Mouse (Mus musculus) telencephalon, adult 2 months (tissue): ENCODE measurements at regions not wholly inside any gene's neighbourhood (a gene's known extent, or its start where the extent isn't known, plus 50 kb on each side); places are given as distances from the start of the nearest gene placed in this dataset.

ENCODE experiments used
- DNase-seq: peaks from one replicate; pipeline ENCODE4 v3.0.0-alpha.2; 2011; ENCODE audit warnings: low read depth, low spot score

DNA sequence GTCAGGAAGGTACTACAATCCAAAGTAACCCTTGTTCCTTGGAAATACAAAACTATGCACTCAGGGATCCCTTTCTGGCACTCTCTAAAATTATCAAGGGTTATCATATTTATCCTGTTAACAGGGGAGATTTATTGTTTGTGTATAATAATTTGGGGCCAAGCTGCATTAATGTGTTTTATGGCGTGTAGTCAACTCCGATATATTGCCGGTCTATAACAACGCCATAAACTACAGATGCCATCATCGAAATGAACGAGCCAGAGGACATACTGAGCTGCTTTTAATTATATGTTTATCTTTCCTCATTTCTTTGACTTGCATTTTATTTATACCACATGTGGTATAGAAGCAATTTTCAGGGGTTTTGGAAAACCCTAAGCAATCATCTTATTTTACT, 147.2 kb downstream of the Nr2f2 start:
- no peak for DNase-seq

DNA sequence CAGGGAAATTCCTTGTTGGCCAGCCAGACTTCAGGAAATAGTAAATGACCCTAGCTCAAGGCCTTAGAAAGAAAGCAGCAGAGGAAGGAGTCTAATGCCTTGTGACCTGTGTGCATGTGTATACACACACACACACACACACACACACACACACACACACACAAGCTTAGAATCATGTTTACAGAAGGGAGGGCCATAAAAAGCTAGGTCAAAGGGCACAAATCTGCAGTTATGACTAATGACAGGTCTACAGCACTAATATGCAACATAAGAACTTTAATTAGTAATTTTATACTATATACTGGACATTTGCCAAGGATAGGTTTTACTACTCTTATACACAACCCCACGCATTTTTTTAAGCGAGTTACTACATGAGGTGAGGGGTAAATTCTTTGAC, 149.4 kb downstream of the Nr2f2 start:
- DNase-seq: no peak

DNA sequence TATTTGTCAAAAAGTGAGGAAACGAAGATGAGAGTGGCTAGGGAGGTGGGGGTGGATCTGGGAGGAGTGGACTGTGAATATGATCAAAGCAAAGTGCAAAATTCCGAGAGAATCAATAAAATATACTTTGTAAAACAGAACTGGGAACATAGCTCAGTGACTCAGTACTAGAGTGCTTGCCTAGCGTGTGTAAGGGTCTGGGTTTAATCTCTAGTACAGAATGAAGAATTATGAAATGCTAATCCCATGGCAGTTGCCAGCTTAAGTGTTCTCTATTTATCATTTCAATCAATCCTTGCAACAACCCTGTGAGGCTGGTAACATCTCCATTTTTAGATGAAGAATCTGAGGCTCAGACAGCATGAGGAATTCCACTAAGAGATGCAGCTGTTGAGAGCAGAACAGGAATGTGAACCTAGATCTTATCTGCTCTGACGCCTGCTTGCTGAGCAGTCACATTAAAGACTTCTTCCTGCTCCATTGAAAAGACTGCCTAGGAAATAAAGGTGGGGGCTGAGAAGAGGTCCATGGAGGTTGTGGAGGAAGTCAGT, 152.5 kb downstream of the Nr2f2 start:
- no peak for DNase-seq

DNA sequence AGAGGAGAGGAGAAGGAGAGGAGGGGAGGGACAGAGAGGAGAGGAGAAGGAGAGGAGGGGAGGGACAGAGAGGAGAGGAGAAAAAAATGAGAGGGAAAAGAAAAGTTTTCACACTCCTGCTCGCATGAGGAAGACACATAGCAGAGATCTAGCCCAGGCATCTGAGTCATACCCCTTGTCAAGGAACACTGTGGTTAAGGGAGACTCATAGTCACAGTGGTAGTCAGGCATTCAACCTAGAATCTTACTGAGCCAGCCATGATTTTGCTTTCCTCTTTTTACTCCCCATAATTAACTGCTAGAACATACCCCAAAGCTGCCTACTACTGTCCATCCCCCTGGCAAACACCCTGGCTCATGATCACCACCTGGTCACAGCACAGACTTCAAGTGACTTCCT, 160.6 kb downstream of the Nr2f2 start:
- DNase-seq: peak; percentile 0

DNA sequence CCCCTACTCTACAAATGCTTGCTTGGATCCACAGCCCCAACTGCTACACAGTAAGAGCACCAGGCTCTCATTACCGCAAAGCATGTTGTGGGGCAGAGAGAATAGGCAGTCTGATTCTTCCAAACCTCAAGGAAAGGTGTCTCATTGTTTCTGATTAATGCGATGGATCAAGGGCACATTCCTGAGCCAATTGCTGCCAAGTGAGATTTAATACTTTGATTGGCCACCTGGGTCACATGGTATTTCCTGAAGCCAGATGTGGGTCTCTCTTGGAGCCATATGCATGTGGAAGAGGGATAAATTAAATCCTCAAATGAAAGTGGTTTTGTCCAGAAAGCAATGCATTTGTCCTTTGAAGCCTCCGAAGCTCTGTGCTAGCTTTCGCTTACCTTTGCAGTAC, 166.3 kb downstream of the Nr2f2 start:
- DNase-seq: no peak

DNA sequence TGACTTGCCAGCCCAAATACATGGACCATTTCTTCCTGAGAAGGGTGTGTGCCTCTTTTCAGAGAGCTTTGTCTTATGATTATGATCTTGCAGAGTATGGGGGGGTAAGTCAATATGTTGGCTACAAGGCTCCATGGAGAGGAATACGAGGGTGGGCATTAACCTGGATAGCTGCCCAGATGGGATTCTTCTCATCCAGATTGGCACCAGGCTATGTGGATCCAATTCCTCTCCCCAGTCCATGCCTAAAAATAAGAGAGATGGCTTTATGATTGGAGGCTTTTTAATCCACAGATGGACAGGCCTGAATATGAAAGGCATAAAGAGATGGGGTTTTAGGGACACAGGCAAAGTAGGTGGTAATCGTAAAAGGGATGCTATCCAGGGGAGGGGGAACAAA, 187.6 kb downstream of the Nr2f2 start:
- DNase-seq: no peak

DNA sequence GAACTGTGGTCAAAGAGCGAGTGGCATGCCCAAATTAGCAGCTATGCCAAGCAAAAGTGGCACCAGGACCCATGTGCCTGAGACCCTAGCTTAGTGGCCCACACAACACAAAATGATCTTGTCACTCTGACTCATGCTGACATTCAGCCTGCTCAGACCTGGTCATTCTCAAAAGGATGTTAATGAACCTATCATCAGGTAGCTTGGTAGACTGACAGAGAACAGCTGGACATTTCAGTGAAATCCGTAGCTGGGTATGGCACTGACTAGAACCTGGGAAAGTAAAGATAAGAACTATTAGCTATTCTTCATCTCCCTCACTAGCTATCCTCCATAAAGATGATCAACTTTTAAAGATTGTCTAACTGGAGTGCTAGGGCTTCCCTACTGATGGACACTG, 188.5 kb downstream of the Nr2f2 start:
- no peak for DNase-seq

DNA sequence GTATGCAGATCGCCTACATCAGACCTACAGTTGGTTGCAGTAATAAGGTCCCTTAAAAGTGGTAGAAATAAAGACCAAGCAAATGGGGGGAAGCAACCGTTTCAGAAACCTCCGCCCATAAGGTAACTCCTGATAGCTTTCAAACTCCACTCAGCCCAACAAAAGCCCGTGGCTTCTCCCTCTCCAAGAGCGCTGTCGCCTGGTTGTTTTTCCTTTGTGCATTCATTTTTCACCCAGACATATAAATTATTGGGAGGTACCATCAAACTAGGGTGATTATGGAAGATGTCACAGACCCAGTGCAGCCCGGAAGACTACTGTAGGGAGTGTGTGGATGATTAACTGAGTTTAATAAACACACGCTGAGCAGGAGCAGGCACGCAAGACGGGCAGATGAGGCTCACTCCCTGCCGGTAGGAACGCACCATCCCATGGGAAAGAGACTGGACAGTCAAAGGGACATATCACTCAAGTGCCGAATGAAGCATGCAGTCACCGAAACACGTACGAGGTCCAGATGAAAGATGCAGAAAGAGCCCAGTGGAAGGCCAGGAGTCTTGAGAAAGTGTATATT, 189.8 kb downstream of the Nr2f2 start:
- DNase-seq: no peak

DNA sequence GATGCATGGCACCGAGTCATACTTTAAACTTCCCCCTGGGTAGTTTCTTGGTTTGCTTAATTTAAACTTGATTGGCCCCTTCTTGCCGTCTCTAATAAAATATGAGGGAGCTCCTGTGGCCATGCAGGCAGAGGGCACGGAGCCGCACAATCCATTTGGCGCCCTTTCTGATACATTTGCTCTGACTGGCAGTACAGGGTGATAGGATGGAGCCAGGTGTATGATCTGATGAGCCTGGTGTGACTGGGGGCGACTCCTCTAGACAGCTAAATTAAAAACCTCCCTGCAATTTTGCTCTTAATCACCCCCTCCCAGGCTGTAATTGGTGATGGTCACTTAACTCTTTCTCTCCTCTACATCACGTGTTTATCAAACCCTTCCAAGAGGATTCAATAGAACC, 190.4 kb downstream of the Nr2f2 start:
- no peak for DNase-seq

DNA sequence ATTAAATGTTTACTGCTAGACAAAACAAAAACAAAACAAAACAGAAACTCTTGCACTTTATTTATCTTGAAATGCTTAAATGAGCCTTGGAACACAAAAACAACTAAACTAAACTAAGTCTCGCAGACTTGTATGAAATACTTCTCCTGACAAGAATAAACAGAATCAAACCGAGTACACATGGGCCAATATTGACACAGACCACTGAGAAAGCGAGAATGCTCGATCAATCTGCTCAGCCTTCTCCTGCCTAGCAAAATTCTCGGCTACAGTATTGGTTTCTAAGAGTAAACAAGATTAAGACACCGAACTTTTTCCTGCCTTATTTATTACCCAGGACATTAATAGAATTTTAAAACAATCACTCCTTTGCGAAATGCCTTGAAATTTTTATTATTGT, 194.1 kb downstream of the Nr2f2 start:
- no peak for DNase-seq

DNA sequence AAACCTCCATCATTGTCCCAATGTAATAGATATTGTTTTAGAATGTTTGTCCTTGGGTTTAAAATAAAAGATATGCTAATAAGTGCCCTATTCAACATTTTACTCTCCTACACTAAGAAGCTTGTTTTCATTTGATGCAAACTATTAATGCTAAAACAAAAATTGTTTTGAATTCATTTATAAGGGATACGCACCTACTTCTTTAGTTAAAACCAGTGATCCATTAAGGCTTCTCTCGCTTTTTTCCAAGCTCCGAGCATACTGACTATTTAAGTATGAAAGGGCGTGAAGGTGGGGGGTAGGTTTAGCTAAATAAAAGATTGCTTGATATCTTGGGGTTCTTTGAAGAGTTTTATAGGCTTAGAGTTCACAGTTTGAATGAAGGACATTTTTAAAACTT, 195.1 kb downstream of the Nr2f2 start:
- no peak for DNase-seq

DNA sequence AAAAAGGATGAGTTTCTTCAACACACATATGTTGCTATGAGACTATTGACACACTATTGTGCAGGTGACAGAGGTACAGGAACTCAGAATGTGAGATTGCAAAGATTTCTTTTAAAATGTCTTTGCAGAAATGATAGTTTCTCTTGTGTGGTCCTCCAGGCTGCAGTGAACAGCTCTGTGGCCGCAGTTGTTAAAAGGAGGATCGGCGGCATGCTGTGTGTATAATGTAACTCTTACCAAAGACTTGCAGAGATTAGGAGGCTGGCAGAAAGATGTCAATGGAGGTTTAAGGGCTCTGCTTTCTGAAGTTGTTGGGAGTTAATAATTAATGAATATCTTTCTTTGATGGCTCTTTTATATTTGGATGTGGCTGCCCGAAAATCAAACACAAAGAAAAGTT, 198.5 kb downstream of the Nr2f2 start:
- DNase-seq: no peak

DNA sequence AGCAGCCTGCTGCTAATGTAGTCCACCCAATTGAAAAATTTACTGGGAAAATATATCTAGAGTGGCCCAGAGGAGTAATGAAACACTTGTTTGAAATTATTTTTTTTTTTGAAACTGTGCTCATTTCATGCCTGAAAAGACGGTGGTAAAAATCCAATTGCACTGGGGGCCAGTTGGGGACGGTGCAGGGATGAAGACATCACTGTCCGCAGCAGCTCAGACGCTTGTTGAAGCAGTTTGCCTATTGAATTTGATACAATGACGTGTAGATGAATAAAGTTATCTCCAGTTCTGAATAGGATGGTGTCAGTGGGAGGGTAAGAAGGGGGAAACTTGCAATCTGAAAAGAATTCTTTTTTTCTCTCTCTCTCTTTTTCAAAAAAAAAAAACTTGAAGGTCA, 200.5 kb downstream of the Nr2f2 start:
- no peak for DNase-seq

DNA sequence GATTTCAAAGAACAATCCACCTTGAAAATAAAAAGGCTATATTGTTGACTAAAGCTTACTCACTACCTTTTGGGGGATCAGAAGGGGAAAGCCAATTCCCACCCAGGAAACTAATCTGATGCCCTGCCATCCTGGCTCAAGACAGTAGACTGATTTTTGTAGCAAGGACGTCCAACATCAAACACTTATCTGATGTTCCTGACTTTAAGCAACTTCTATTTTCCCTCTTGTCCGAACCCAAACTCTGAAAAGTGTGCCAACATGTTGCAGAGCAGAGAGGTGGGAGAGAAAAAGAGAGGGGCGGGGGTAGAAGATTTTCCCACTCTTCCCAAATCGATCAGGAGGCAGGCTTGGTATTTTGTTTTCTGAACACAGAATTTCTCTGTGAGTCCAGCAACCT, 201.0 kb downstream of the Nr2f2 start:
- no peak for DNase-seq

DNA sequence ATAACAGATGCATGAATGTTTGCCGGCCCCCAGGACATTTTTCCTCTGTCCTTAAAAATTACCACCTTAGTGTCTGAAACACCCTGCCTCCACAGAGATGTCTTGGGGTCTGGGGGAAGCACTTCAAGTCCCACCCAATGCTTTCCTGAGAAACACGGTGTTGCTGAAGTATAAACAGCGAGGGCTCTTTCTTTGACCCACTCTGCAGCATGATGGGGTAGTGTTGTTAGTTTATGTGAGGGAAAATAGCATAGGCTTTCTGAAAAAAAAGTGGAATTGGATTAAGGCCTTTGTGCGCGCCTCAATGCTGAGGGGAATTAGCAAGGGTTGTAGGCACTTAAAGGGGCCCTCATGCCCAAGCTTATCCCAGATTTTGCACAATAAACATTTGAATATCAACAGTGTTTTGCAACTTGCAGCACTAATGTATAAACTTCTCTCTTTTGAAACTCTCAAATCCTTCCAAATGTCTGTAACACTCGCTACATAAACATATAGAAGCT, 201.8 kb downstream of the Nr2f2 start:
- DNase-seq: no peak

DNA sequence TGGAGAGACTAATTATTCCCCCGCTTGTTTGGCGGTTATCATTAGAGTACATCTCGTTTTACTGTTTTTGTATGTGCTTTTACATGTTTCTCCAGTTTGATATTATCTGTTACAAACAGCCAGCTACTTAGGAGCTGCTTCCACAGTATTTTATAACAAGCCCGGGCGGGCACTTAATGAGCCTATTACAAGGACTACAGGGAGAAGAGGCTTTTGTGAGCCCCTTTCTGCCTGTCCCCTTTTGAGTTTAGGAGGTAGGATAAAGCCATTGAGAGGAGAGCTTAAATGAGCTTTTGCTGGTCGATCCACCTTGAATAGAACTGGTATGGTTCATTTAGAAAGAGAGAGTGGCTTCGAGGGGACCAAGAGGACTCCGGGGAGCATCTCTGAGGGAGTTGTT, 208.0 kb downstream of the Nr2f2 start:
- DNase-seq: no peak

DNA sequence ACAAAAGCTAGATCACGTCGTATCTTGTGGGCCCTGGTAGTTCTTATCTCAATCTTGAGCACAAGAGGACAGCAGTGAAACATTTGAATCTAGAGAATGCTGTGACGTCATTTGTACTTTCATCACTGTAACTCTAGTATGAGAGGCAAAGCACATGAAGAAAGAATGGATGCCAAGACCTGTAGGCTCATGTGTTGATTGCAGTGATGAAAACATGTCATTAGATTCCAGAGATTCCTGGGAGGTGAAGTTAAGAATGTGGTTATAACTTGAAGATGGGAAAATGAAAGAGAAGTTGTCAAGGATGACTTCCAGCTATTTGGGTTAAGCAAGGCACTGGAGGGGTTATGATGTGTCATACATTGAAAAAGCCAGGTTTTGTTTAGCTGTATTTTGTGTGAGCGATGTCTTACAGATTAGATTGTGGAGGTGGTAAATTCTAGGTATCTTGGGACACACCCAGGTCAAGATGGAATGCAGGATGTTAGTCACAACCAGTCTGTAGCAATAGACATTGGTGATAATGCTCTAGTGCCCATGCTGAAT, 221.7 kb downstream of the Nr2f2 start:
- no peak for DNase-seq

DNA sequence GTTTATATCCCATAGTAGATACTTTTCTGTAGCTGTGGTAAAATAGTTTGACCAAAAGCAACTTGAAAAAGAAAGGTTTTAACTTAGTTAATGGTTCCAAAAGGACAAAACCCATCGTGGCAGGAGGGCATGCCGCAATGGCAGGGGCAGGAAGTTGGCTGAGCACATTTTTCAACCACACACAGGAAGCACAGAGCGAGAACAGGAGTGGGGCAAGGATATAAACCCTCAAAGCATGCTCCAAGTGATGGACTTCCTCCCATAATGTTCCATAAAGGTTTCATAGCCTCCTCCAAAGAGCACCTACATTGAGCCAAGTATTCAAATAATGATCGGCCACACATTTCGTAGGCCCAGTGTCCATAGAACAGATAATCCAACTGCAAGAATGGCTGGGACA, 229.7 kb downstream of the Nr2f2 start:
- DNase-seq: no peak

DNA sequence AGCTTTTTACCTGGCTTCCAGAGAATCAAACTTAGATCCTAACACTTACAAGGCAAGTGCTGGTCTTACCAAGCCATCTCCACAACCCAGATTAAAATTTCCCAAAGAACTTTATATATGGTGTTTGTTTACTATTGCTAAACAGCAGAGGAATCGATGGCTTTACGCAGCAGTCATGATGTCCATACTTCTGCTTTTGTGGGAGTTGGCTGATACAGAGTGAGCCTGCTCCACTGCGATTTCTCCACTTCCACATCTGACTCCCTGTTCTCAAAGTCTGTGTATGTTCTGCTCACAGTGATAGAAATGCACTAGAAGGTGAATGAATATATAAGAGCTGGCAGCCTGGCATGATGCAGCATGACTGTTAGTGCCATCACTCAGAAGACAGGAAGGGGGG, 231.1 kb downstream of the Nr2f2 start:
- no peak for DNase-seq

DNA sequence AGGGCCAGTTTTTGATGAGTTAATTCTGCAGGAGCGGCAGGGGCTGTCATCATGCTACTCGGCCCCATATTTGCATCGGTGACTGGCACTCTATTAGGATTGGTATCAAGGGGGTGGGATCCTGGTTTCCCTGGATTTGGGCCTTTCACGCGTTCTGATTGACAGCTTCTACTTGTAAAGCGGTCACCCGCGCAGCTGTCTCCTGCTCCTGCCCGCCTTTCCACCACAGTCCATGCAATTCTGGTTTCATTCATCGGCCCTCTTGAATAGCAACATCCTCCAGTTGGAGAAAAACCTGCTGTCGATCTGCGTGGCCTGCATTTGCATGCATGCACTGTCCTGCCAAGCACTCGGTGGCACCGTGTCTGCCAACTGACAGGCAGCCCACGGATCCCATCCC, 236.6 kb downstream of the Nr2f2 start:
- DNase-seq: no peak

DNA sequence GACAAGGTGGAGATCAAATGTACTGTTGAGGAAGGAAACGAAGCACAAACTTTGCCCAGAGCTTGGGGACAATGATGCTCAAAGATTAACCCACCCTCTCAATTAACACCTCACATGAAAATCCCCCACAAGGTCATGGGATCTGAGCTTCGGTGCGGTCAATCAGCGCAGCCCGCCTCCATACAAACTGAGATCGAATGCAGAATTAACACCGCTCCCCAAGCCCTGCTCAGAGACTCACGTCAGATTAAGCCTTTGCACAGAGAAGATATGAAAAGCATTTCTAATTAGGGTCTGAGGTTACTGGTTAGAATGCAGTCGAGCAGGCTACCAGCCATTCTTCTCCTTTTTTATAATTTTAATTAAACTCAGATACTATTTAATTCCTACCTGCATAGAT, 243.7 kb downstream of the Nr2f2 start:
- DNase-seq: no peak

DNA sequence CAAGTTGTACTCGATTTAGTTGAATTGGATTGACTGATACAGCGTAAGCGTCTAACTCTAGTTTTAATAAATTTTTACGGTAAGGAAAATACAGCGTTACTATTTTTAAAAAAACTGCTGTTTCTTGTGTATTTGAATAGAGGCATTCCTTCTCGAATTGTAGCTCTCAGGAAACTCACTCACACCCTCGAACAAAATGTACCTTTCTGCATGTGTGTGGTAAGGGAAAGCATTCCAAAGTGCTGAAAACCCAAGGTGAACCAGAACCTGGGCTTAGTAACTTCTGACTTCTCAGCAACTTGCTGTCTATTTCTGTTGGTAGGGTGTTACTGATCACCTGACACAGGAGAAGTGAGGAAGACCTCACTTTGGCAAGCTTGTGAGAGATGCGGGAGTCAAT, 247.0 kb downstream of the Nr2f2 start:
- no peak for DNase-seq

DNA sequence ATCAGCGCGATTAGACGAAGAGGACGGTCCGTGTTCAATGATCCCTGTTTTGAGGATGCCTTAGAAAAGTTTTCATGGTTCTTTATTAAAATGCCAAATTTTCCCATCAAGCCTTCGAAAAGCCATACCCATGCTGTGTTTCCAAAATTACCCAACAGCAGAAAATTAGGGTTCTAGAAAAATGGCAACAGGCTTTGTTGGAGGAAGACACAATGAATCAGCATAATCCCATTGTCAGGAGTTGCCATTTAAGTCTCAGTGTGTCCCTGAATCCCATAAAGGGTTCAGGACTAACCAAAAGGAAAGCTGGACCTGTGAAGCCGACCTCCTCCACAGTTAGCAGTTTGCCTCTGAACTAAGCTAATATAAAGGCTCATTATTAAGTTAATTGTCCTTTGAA, 247.6 kb downstream of the Nr2f2 start:
- no peak for DNase-seq
